Mouse (Mus musculus): ENCODE results near the gene Abcc8.

- TF ChIP-seq GATA1 (IDR thresholded peaks at IDR 0.05; ENCODE audit: low read length) = no peak
- TF ChIP-seq TAL1 (IDR thresholded peaks at IDR 0.05; ENCODE audit: low read length) = no peak
Observed at GRCm38 (mm10) chr7:46117035-46117434, 62.8 kb downstream of the Abcc8 start.

Measured in erythroblast, embryonic 14.5 days (primary cell).